ENCODE assay signal across 8 mouse cellular contexts in genomic region chr11:114823199-114823725, GRCm38 (mm10). TPM values are rescaled to one million over a fixed set of nuclear protein-coding genes. Genes with fewer than 3 reads are reported as not detected.
A peak's percentile ranks its signal among the peaks of the same experiment; 100 is the strongest.
DNase-seq lines count a peak whose midpoint lies in the region; ATAC-seq and TF ChIP-seq lines count a peak whose summit lies in the region.

No protein-coding gene starts in this region.

- ATAC-seq in frontal cortex, adult (ENCODE audit: low TSS enrichment): peak; percentile 31; the same call in 1 of the 2 replicates
- ATAC-seq in lung, embryonic 14.5 days (ENCODE audit: insufficient read depth): peak; percentile 43
- ATAC-seq in hindbrain, embryonic 16.5 days: peak; percentile 34; the same call in 1 of the 2 replicates
- no peak for ATAC-seq in neural tube, embryonic 15.5 days (ENCODE audit: low FRiP score)
- no peak for ATAC-seq in megakaryocyte progenitor cell, adult 5-6 weeks (replicated peaks; ENCODE audit: poor library complexity)

- peak overlapping the region; percentile 36; the same call in 1 of the 2 replicates for H3K4me2 ChIP-seq in lung, embryonic 14.5 days
- H3K4me2 ChIP-seq in hindbrain, embryonic 16.5 days (ENCODE audit: low read length): peak overlapping the region; percentile 22
- H3K4me2 ChIP-seq in neural tube, embryonic 15.5 days: peak overlapping the region; percentile 22; the same call in 1 of the 2 replicates

- H3K27ac ChIP-seq in lung, embryonic 14.5 days (ENCODE audit: low read depth): peak overlapping the region; percentile 68
- peak overlapping the region; percentile 64 for H3K27ac ChIP-seq in hindbrain, embryonic 16.5 days (ENCODE audit: low read depth, low read length)
- H3K27ac ChIP-seq in neural tube, embryonic 15.5 days (replicated peaks): peak overlapping the region; percentile 65

- no peaks in the 10 kb centered on the region for H3K27me3 ChIP-seq in lung, embryonic 14.5 days (ENCODE audit: insufficient read depth, low read length)
- no peaks in the 10 kb centered on the region for H3K27me3 ChIP-seq in hindbrain, embryonic 16.5 days (replicated peaks; ENCODE audit: control insufficient read depth, insufficient read depth, low read length)
- 0 out of 2 replicates have a peak, but pooled peaks cover 2% of the 10 kb centered on the region for H3K27me3 ChIP-seq in neural tube, embryonic 15.5 days (replicated peaks)

- WGBS in lung, embryonic 14.5 days: 4% methylated on average over 11 of the region's 11 CpGs
- WGBS in hindbrain, embryonic 16.5 days: 5% methylated on average over 11 of the region's 11 CpGs
- 5% methylated on average over 11 of the region's 11 CpGs for WGBS in neural tube, embryonic 15.5 days

- no peak overlapping the region for H3K9ac ChIP-seq in lung, embryonic 14.5 days
- no peak overlapping the region for H3K9ac ChIP-seq in hindbrain, embryonic 16.5 days (ENCODE audit: low read depth, low read length)
- no peak overlapping the region for H3K9ac ChIP-seq in neural tube, embryonic 15.5 days (replicated peaks)

- no peak overlapping the region for H3K4me3 ChIP-seq in lung, embryonic 14.5 days (ENCODE audit: low read depth, low read length)
- H3K4me3 ChIP-seq in hindbrain, embryonic 16.5 days (ENCODE audit: low read length): no peak overlapping the region
- no peak overlapping the region for H3K4me3 ChIP-seq in neural tube, embryonic 15.5 days (replicated peaks)

- no peak for DNase-seq in frontal cortex, postnatal 25 days (ENCODE audit: low spot score in 2 of 2)
- DNase-seq in lung, embryonic 14.5 days: peak; percentile 32
- no peak for DNase-seq in lung, postnatal 10 days
- DNase-seq in right cerebral cortex, postnatal 25 days: no peak

- no peak for TF ChIP-seq CTCF in lung, embryonic 14.5 days (IDR thresholded peaks at IDR 0.05; ENCODE audit: low read depth)

- no peaks in the 10 kb centered on the region for H3K9me3 ChIP-seq in lung, embryonic 14.5 days (ENCODE audit: low read depth, low read length)
- no peaks in the 10 kb centered on the region for H3K9me3 ChIP-seq in hindbrain, embryonic 16.5 days (ENCODE audit: control insufficient read depth, low read length)
- H3K9me3 ChIP-seq in neural tube, embryonic 15.5 days (replicated peaks): no peaks in the 10 kb centered on the region

- H3K4me1 ChIP-seq in lung, embryonic 14.5 days (ENCODE audit: insufficient read depth): peaks cover 9% of the 10 kb centered on the region
- H3K4me1 ChIP-seq in hindbrain, embryonic 16.5 days (ENCODE audit: control insufficient read depth, insufficient read depth, low read depth, low read length): peaks cover 17% of the 10 kb centered on the region
- peaks cover 15% of the 10 kb centered on the region for H3K4me1 ChIP-seq in neural tube, embryonic 15.5 days

- no peaks in the 10 kb centered on the region for H3K36me3 ChIP-seq in lung, embryonic 14.5 days (ENCODE audit: insufficient read depth)
- no peaks in the 10 kb centered on the region for H3K36me3 ChIP-seq in hindbrain, embryonic 16.5 days (ENCODE audit: control insufficient read depth, insufficient read depth, low read length)
- no peaks in the 10 kb centered on the region for H3K36me3 ChIP-seq in neural tube, embryonic 15.5 days

RNA-seq across cellular contexts. Expression of gene Gpr142, which starts 24.5 kb away (rescaled TPM):
- polyA plus RNA-seq in lung, embryonic 14.5 days (2014; fragmentation: Nextera tagmentation; extraction: Ambion mirVana): 0.28 TPM in 1 of 2 replicates, not detected in the other
- polyA plus RNA-seq in hindbrain, embryonic 16.5 days (2015; fragmentation: Nextera tagmentation; extraction: Ambion mirVana): not detected in 2 replicates
- polyA plus RNA-seq in neural tube, embryonic 15.5 days (2015; fragmentation: Nextera tagmentation; extraction: Ambion mirVana): not detected in 2 replicates
- not detected in 2 replicates for total RNA-seq in megakaryocyte progenitor cell, adult 5-6 weeks (2015)
- total RNA-seq in megakaryocyte progenitor cell, adult 5-6 weeks (2017): not detected in 2 replicates

RNA-seq across cellular contexts. Expression of gene Btbd17, which starts 27.5 kb away (rescaled TPM):
- polyA plus RNA-seq in lung, embryonic 14.5 days (2014; fragmentation: Nextera tagmentation; extraction: Ambion mirVana): 0.65 and 1.3 TPM in 2 replicates
- 22.4 and 24.2 TPM in 2 replicates for polyA plus RNA-seq in hindbrain, embryonic 16.5 days (2015; fragmentation: Nextera tagmentation; extraction: Ambion mirVana)
- 14.8 and 21.3 TPM in 2 replicates for polyA plus RNA-seq in neural tube, embryonic 15.5 days (2015; fragmentation: Nextera tagmentation; extraction: Ambion mirVana)
- not detected in 2 replicates for total RNA-seq in megakaryocyte progenitor cell, adult 5-6 weeks (2015)
- not detected in 2 replicates for total RNA-seq in megakaryocyte progenitor cell, adult 5-6 weeks (2017)

RNA-seq across cellular contexts. Expression of gene Gprc5c, which starts 27.7 kb away (rescaled TPM):
- polyA plus RNA-seq in lung, embryonic 14.5 days (2014; fragmentation: Nextera tagmentation; extraction: Ambion mirVana): 34.7 and 39.2 TPM in 2 replicates
- polyA plus RNA-seq in hindbrain, embryonic 16.5 days (2015; fragmentation: Nextera tagmentation; extraction: Ambion mirVana): 9.7 and 12.9 TPM in 2 replicates
- 8.8 and 12.0 TPM in 2 replicates for polyA plus RNA-seq in neural tube, embryonic 15.5 days (2015; fragmentation: Nextera tagmentation; extraction: Ambion mirVana)
- not detected in 2 replicates for total RNA-seq in megakaryocyte progenitor cell, adult 5-6 weeks (2015)
- 0.67 TPM in 1 of 2 replicates, not detected in the other for total RNA-seq in megakaryocyte progenitor cell, adult 5-6 weeks (2017)

RNA-seq across cellular contexts. Expression of gene Kif19a, which starts 58.1 kb away (rescaled TPM):
- 0.29 TPM in 1 of 2 replicates, not detected in the other for polyA plus RNA-seq in lung, embryonic 14.5 days (2014; fragmentation: Nextera tagmentation; extraction: Ambion mirVana)
- polyA plus RNA-seq in hindbrain, embryonic 16.5 days (2015; fragmentation: Nextera tagmentation; extraction: Ambion mirVana): 0.55 and 0.69 TPM in 2 replicates
- polyA plus RNA-seq in neural tube, embryonic 15.5 days (2015; fragmentation: Nextera tagmentation; extraction: Ambion mirVana): 0.47 and 1.0 TPM in 2 replicates
- not detected in 2 replicates for total RNA-seq in megakaryocyte progenitor cell, adult 5-6 weeks (2015)
- not detected in 2 replicates for total RNA-seq in megakaryocyte progenitor cell, adult 5-6 weeks (2017)

Comparison
In these comparisons a context has a peak if more than half of its experiments do, and no peak if none do; other contexts are left out.
1. ATAC-seq: peak in frontal cortex, adult (single experiment), lung, embryonic 14.5 days (single experiment) and hindbrain, embryonic 16.5 days (single experiment); none in neural tube, embryonic 15.5 days (single experiment) and megakaryocyte progenitor cell, adult 5-6 weeks (single experiment).
2. Peak in every context shown above with its lines, with median percentiles within 50 percentile points of each other: H3K27ac ChIP-seq and H3K4me2 ChIP-seq.